Mouse (Mus musculus) bone marrow, adult 2 months (tissue): Measurements from ENCODE around the gene Gm10073.

Experiments
- CTCF ChIP-seq: fragments of 200-500 bp; IDR thresholded peaks from 2 replicates; pipeline ENCODE4 v1.5.1; 2011; ENCODE audit warnings: low read length, control low read depth; ENCODE audit not compliant: control insufficient read depth, insufficient read depth
- POLR2A ChIP-seq: fragments of 200-500 bp; IDR thresholded peaks from 2 replicates; pipeline ENCODE4 v1.6.1; 2011; ENCODE audit warnings: low read depth, mild to moderate bottlenecking, control low read depth, low read length, borderline replicate concordance; ENCODE audit not compliant: control insufficient read depth

DNA sequence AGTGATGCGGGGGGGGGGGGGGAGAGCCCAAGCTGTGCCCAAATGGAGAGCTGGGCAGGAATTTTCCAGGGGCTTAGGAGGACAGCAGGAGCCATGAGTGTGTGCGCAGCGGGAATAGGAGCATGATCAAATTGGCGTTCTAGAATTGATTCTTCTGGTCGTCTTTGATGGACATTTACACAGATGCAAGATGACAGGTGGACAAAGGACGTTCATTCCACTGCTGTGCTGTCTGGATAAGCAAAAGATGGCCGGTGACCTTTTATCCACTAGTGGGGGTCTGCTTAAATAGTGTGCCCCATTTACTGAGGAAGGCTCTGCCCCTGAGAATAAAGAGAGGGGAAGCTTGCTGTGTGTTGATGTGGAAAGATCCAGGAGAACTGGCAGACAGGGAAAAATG lies 4.3 kb downstream of the Gm10073 start:
- TF ChIP-seq CTCF (no peak), POLR2A (no peak)
